Mouse (Mus musculus) NIH3T3 (cell line): ENCODE data around the gene Mef2c.

ENCODE experiments used
- DNase-seq: peaks from one replicate; pipeline ENCODE4 v3.0.0-alpha.2; 2012; ENCODE audit warnings: low read depth

The Mef2c gene

DNA sequence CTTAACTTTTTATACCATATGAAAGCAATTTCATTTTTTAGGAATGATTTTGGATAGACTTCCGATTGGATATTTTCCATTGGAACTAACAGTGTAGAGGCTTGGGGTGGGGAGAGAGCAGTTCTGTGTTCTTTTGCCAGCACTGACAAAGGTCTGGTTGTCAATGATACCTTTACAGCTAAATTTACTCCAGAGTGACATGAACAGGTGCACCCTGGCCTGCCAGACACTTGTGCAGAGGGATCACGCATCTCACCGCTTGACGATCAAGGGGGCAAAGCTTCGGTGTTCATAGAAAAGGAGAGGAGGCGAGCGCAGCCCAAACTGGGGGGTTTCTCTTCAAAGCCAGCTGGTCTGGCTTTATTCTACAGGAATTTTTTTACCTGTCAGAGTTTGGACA is at the start of gene Mef2c:
Mef2c (plus strand) TSS at position 116 of the 400 bp plus-strand sequence.
- DNase-seq, result no peak

DNA sequence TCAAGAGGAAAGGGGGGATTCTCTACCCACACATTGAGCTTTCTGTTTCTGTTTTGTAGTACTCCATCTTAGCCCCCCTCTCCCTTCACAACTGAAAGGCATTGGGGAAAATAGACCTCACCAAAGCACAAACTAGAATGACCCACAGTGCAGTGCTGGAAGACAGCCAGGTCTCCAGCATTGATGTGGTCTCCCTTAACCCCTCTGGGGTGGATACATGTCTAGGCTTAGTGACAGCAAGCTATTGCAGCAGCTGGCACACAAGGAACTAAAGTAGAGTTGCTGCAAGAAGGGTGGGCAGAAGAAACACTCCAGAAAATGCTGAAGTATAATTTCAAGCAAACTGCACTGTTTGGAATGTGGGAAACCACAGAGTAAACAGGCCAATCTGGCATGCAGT is 45.1 kb upstream of the Mef2c start:
- DNase-seq, result peak; percentile 54

DNA sequence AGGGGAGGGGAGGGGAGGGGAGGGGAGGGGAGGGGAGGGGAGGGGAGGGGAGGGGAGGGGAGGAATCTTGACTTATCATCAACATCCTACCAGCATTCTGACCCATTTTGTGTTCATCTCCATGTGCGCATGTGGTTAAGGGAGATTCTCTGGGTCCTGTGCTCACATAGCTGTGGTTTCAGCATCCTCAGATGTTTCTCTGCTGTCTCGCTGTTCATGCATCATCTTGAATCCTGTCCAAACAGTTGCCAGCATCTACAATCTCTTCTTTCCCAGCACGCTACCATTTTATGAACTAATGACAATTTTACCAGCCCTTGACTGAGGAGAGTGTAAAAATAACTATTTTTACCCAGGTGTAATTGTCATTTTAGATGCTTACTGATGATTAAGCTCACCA is 44.2 kb upstream of the Mef2c start:
- DNase-seq, result no peak

GRCm38 (mm10) chr13:83460620-83461019 is 43.2 kb upstream of the Mef2c start:
- no peak for DNase-seq

DNA sequence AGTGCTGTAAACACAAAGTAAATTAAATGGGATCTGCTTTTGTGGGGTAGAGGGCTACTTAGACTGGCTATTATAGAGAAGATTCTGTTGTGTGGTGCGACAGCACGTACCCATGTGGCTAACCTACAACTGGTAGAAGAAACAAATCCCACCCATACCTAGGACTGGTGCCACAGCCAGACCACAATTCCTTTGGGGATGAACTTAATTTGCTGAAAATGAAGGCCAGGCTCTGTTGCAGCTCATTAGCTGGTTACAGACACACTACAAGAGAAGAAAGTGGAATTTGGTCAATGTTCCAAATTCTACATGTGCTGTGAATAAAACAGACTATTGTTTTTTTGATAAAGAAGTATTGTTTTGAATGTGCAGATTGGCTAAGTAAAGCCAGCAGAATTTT is 42.3 kb upstream of the Mef2c start:
- DNase-seq, result peak; percentile 68

DNA sequence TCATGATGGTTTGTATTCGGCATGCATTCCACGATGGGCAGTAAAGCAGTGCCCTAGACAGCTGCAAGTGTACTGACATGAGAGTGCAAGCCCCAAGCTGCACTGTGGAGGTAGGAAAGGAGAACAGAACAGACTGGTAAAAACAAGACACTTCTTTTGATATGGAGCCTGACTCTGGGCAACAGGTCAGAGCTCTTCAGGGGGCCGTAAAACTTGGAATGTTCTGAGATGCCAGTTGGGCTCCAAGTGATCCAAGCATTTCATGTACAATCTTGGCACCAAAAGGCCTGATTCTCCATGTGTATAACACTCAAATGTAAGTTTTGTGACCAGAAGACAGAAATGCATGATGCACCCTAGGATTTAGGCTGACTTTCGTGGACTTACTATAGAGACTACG is 37.1 kb upstream of the Mef2c start:
- DNase-seq, result no peak

GRCm38 (mm10) chr13:83468794-83469193 is 35.0 kb upstream of the Mef2c start:
- no peak for DNase-seq

GRCm38 (mm10) chr13:83473755-83474154 is 30.1 kb upstream of the Mef2c start:
- DNase-seq, result no peak

GRCm38 (mm10) chr13:83480388-83480787 is 23.4 kb upstream of the Mef2c start:
- no peak for DNase-seq

- no peak for DNase-seq
Measured at GRCm38 (mm10) chr13:83481310-83481709, 22.5 kb upstream of the Mef2c start.

DNA sequence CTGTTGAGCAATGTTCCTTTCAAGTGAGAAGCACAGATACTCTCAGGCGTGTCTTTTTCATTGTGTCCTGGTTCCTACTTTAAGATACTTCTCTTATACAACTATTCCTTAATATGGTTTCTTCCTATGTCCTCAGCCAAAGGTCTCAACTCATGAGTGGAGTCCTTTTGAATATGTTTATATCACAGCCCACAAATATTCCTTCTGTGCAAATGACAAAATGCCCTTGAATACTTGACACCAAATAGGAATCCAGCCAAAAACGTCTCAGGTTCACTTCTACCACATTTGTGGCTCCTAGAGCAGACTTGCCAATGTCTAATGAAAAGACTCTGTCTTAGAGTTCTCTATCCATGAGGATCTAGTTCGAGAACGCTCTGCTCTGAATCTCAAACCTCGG is 21.7 kb upstream of the Mef2c start:
- DNase-seq, result peak; percentile 25

GRCm38 (mm10) chr13:83484215-83484614 is 19.6 kb upstream of the Mef2c start:
- DNase-seq, result no peak

GRCm38 (mm10) chr13:83484721-83485369 is 19.0 kb upstream of the Mef2c start:
- no peak for DNase-seq

DNA sequence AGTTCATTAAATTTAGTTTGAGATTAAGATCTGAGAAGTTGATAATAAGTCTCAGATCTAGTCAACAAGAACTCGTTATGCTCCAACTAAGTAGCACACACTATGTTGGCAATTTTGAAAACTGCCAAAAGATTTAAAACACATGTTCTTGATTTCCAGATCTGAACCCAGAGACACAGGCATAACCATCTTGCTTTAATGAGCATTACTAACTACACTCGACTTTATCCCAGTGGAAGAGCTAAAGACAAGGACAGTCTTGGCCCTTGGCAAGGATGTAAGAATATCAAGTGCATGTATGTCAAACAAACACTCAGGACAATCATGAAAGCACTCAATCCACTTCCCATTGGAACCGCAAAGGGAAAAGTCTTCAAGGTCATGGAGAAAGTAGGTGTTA is 11.8 kb upstream of the Mef2c start:
- DNase-seq, result no peak

GRCm38 (mm10) chr13:83497708-83498107 is 6.1 kb upstream of the Mef2c start:
- DNase-seq, result no peak

DNA sequence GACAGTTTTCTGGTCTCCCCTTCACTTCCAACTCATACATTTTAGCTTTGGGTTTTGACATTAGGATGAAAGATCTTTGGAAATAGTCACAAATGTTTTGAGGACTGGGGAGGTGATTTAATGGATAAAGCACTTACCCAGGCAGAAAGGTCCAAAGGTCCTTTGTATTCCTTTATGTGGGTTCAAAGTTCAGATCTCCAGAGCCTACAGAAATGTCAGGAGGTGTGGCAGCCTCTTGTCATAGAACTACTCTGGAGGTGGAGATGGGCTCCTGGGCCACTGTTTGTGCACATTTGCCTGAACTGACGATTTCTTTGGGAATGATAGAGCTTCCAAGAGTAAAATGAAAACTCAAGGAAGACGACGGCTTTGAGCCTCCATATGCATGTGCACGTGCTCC is 4.3 kb upstream of the Mef2c start:
- DNase-seq, result no peak

- DNase-seq, result no peak
Measured at GRCm38 (mm10) chr13:83507687-83508086, 3.9 kb downstream of the Mef2c start.

GRCm38 (mm10) chr13:83515013-83515547 is 11.2 kb downstream of the Mef2c start:
- no peak for DNase-seq

- peak; percentile 39 for DNase-seq
Measured at GRCm38 (mm10) chr13:83517660-83518609, 14.1 kb downstream of the Mef2c start.

- DNase-seq, result no peak
Measured at GRCm38 (mm10) chr13:83520807-83521206, 17.0 kb downstream of the Mef2c start.

- peak; percentile 75 for DNase-seq
Measured at GRCm38 (mm10) chr13:83523232-83523969, 19.6 kb downstream of the Mef2c start.

DNA sequence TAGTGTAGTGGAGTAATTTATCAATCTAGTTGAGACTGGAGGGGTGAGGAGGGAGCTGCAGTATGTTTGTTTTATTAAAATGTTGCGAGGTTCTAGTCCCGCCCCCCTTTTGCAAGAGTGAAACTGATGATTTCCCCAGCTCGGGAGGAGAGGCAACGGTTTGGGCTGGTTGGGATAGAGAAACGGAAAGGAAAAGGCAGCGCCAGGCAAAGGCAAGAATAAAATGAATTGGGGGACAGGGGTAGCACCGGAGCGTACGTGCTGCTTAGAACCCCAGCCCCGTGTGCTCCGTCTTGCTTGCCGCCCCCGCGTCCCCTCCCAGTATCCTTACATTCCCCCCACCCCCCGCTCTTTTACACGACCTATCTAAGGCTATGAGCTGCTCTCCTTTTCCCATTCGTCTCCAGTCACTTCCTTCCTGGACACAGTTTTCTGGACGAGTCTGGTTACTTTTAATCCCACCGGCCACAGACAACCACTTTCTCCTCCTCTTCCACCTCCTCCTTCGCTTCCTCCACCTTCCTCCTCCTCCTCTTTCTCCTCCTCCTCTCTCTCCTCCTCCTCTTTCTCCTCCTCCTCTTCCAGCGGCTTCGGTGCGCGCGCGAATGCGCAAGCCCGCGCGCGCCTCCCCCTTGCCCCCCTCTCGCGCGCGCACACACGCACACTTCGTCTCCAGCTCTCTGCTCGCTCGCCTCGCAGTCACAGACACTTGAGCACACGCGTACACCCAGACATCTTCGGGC is 20.5 kb downstream of the Mef2c start:
- peak; percentile 88 for DNase-seq
